Mouse (Mus musculus) MEL (cell line): ENCODE results near the gene Itga9. TPM values are rescaled to one million over a fixed set of nuclear protein-coding genes. Genes with fewer than 3 reads are reported as not detected.

ENCODE experiments used
- DNase-seq: peaks from one replicate; pipeline ENCODE4 v3.0.0; 2011; ENCODE audit warnings: low read depth, low spot score
- H3K27ac ChIP-seq: 2 replicates; pipeline ENCODE4 v1.5.1; 2012; ENCODE audit warnings: low read depth, mild to moderate bottlenecking, control low read depth, low read length, moderate library complexity; ENCODE audit not compliant: control insufficient read depth
- H3K27me3 ChIP-seq, 2 experiments: fragments of 150-350 bp in 1 of 2; sonication (generic) in 1 of 2; 2 replicates each; pipeline ENCODE4 v1.6.1; 2012; ENCODE audit warnings: low read length in 2 of 2, mild to moderate bottlenecking in 2 of 2, improper control_type of control experiment in 1 of 2, moderate library complexity in 1 of 2; ENCODE audit not compliant: insufficient read depth in 2 of 2, control insufficient read depth in 1 of 2
- H3K36me3 ChIP-seq, 2 experiments: 2 replicates each; pipeline ENCODE4 v1.6.1; 2012 to 2014; ENCODE audit warnings: low read length in 2 of 2, improper control_type of control experiment in 1 of 2, inconsistent platforms in 1 of 2, mild to moderate bottlenecking in 1 of 2; ENCODE audit not compliant: insufficient read depth in 2 of 2, control insufficient read depth in 1 of 2
- H3K4me1 ChIP-seq, 2 experiments: fragments of 150-350 bp in 1 of 2; sonication (generic) in 1 of 2; 2 replicates each; pipeline ENCODE4 v1.6.1; 2012; ENCODE audit warnings: low read length in 2 of 2, improper control_type of control experiment in 1 of 2, mild to moderate bottlenecking in 1 of 2; ENCODE audit not compliant: insufficient read depth in 2 of 2, control insufficient read depth in 1 of 2
- H3K4me3 ChIP-seq, 2 experiments: fragments of 150-350 bp in 1 of 2; sonication (generic) in 1 of 2; 2 replicates each; pipeline ENCODE4 v1.5.1; 2012; ENCODE audit warnings: low read depth in 2 of 2, low read length in 2 of 2, mild to moderate bottlenecking in 2 of 2, moderate library complexity in 2 of 2, control low read depth in 1 of 2, improper control_type of control experiment in 1 of 2; ENCODE audit not compliant: control insufficient read depth in 1 of 2, insufficient read depth in 1 of 2
- H3K79me2 ChIP-seq: 2 replicates; pipeline ENCODE4 v1.6.1; 2012; ENCODE audit warnings: mild to moderate bottlenecking, low read length, moderate library complexity; ENCODE audit not compliant: control insufficient read depth, poor library complexity, insufficient read depth
- H3K9ac ChIP-seq: 2 replicates; pipeline ENCODE4 v1.6.1; 2012; ENCODE audit warnings: low read depth, mild to moderate bottlenecking, control low read depth, low read length, moderate library complexity; ENCODE audit not compliant: control insufficient read depth, poor library complexity, severe bottlenecking
- H3K9me3 ChIP-seq: fragments of 150-350 bp; sonication (generic); replicated peaks from 2 replicates; pipeline ENCODE4 v1.6.1; 2012; ENCODE audit warnings: mild to moderate bottlenecking, low read length, improper control_type of control experiment, moderate library complexity; ENCODE audit not compliant: insufficient read depth
- BHLHE40 ChIP-seq: IDR thresholded peaks from 2 replicates; pipeline ENCODE4 v1.6.1; 2012; ENCODE audit warnings: low read depth, mild to moderate bottlenecking, inconsistent platforms, low read length, improper control_type of control experiment, borderline replicate concordance
- CHD2 ChIP-seq: IDR thresholded peaks from 2 replicates; pipeline ENCODE4 v1.6.1; 2011; ENCODE audit warnings: low read length, improper control_type of control experiment
- E2F4 ChIP-seq: IDR thresholded peaks from 2 replicates; pipeline ENCODE4 v1.6.1; 2011; ENCODE audit warnings: low read depth, low read length, improper control_type of control experiment, borderline replicate concordance
- ELF1 ChIP-seq: IDR thresholded peaks from 2 replicates; pipeline ENCODE4 v1.6.1; 2014; ENCODE audit warnings: low read depth, mild to moderate bottlenecking, inconsistent platforms, low read length, improper control_type of control experiment, moderate library complexity
- ETS1 ChIP-seq: IDR thresholded peaks from 2 replicates; pipeline ENCODE4 v1.6.1; 2012; ENCODE audit warnings: low read depth, mild to moderate bottlenecking, inconsistent platforms, low read length, improper control_type of control experiment, moderate library complexity
- GATA1 ChIP-seq: IDR thresholded peaks from 2 replicates; pipeline ENCODE4 v1.6.1; 2011; ENCODE audit warnings: low read depth, low read length, improper control_type of control experiment
- JUND ChIP-seq: IDR thresholded peaks from 2 replicates; pipeline ENCODE4 v1.6.1; 2011; ENCODE audit warnings: low read depth, mild to moderate bottlenecking, improper control_type of control experiment, low read length
- MAX ChIP-seq: IDR thresholded peaks from 2 replicates; pipeline ENCODE4 v1.6.1; 2011; ENCODE audit warnings: low read length, improper control_type of control experiment
- MYC ChIP-seq: IDR thresholded peaks from 2 replicates; pipeline ENCODE4 v1.6.1; 2011; ENCODE audit warnings: low read depth, mild to moderate bottlenecking, low read length, improper control_type of control experiment, moderate library complexity
- NELFE ChIP-seq: IDR thresholded peaks from 2 replicates; pipeline ENCODE4 v1.6.1; 2011; ENCODE audit warnings: low read depth, low read length, improper control_type of control experiment
- NRF1 ChIP-seq: IDR thresholded peaks from 2 replicates; pipeline ENCODE4 v1.6.1; 2014; ENCODE audit warnings: low read depth, mild to moderate bottlenecking, inconsistent platforms, low read length, improper control_type of control experiment, moderate library complexity; ENCODE audit not compliant: poor library complexity, insufficient read depth, severe bottlenecking
- POLR2A ChIP-seq, 2 experiments: IDR thresholded peaks; 2 replicates each; pipeline ENCODE4 v1.6.1; 2011 to 2012; ENCODE audit warnings: low read length in 2 of 2, mild to moderate bottlenecking in 2 of 2, control low read depth in 1 of 2, improper control_type of control experiment in 1 of 2, low read depth in 1 of 2, moderate library complexity in 1 of 2; ENCODE audit not compliant: control insufficient read depth in 1 of 2, insufficient read depth in 1 of 2, poor library complexity in 1 of 2
- POLR2AphosphoS2 ChIP-seq: IDR thresholded peaks from 2 replicates; pipeline ENCODE4 v1.6.1; 2011; ENCODE audit warnings: low read length, improper control_type of control experiment
- RAD21 ChIP-seq: IDR thresholded peaks from 2 replicates; pipeline ENCODE4 v1.6.1; 2011; ENCODE audit warnings: mild to moderate bottlenecking, low read depth, low read length, improper control_type of control experiment
- RCOR1 ChIP-seq: IDR thresholded peaks from 2 replicates; pipeline ENCODE4 v1.6.1; 2012; ENCODE audit warnings: low read depth, mild to moderate bottlenecking, inconsistent platforms, low read length, improper control_type of control experiment
- SIN3A ChIP-seq: IDR thresholded peaks from 2 replicates; pipeline ENCODE4 v1.6.1; 2012; ENCODE audit warnings: low read length, improper control_type of control experiment, inconsistent platforms
- TCF12 ChIP-seq: IDR thresholded peaks from 2 replicates; pipeline ENCODE4 v1.6.1; 2014; ENCODE audit warnings: low read depth, mild to moderate bottlenecking, inconsistent platforms, low read length, improper control_type of control experiment, moderate library complexity
- UBTF ChIP-seq: IDR thresholded peaks from 2 replicates; pipeline ENCODE4 v1.6.1; 2012; ENCODE audit warnings: low read depth, mild to moderate bottlenecking, inconsistent platforms, low read length, improper control_type of control experiment, moderate library complexity, borderline replicate concordance; ENCODE audit not compliant: insufficient read depth
- ZMIZ1 ChIP-seq: IDR thresholded peaks from 2 replicates; pipeline ENCODE4 v1.6.1; 2012; ENCODE audit warnings: low read depth, mild to moderate bottlenecking, inconsistent platforms, low read length, improper control_type of control experiment, moderate library complexity
- ZNF384 ChIP-seq: IDR thresholded peaks from 2 replicates; pipeline ENCODE4 v1.6.1; 2012; ENCODE audit warnings: low read depth, mild to moderate bottlenecking, inconsistent platforms, low read length, improper control_type of control experiment
- polyA plus RNA-seq, 2 experiments: library from polyadenylated mRNA; stranded (reverse) in 1 of 2; unstranded in 1 of 2; fragments of >175 nt in 1 of 2; fragments of >200 nt in 1 of 2; gene quantifications; 2 replicates each; pipeline versions ENCODE4 v1.2.1 to v1.2.4; 2012; ENCODE audit warnings: low replicate concordance in 2 of 2, low read depth in 1 of 2; ENCODE audit not compliant: insufficient read length in 2 of 2, insufficient read depth in 1 of 2, missing spikeins in 1 of 2
- total RNA-seq: library from RNA; depleted of rRNA; stranded (reverse); fragments of 300-350 nt; gene quantifications from 2 replicates; pipeline ENCODE4 v1.2.3, GENCODE M21; 2012

Gene Itga9
- total and polyA plus RNA-seq, 3 experiments: 0.19 to 0.21 TPM; not detected in 1

DNA sequence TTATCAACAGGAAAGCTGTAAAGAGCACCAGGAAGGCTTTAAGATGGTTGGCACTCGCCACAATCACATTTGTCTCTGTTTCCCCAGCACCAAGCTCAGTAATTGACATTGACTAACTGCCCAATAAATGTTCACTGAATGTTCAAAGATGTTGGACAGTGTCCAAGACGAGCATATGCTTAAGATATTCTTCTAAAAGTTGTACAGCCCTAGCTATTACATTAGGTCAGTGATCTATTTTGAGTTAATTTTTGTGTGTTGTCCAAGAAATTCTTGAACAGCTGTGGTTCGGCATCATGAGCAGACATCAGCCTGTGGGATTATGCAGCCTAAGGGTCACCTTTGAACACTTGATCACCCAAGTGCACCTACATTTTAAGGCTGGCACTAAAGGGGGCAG is 110.9 kb downstream of the Itga9 start:
- H3K4me3 ChIP-seq: no peak overlapping the region
- H3K36me3 ChIP-seq: no peaks in the 10 kb centered on the region
- DNase-seq: no peak
- H3K4me1 ChIP-seq: no peaks in the 10 kb centered on the region
- no peak for TF ChIP-seq JUND
- TF ChIP-seq UBTF: no peak
- TF ChIP-seq NRF1: no peak
- no peak overlapping the region for H3K27ac ChIP-seq
- no peak overlapping the region for H3K9ac ChIP-seq
- H3K79me2 ChIP-seq: no peaks in the 10 kb centered on the region
- H3K9me3 ChIP-seq: no peaks in the 10 kb centered on the region
- no peaks in the 10 kb centered on the region for H3K27me3 ChIP-seq

DNA sequence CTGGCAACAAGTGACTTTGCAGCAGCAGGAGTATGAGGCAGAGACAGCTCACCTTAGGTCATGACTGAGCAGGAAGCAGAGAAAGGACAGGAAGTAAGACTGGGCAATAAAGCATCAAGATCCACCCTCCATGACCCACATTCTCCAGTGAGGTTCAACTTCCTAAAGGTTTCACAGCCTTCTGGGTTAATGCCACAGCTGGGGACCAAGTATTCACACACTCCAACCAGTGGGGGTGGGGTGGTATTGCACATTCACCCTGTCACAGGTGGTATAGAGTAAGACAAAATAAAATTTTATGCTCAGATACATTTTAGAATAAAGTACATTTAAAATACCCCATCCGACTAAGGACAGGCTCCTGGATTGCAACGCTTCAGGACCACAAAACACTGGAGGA is 112.0 kb downstream of the Itga9 start:
- Histone ChIP-seq H3K4me1 (no peaks in the 10 kb centered on the region), H3K27me3 (no peaks in the 10 kb centered on the region), H3K9ac (no peak overlapping the region), H3K27ac (no peak overlapping the region), H3K79me2 (no peaks in the 10 kb centered on the region), H3K9me3 (no peaks in the 10 kb centered on the region), H3K4me3 (no peak overlapping the region)
- TF ChIP-seq ZMIZ1: no peak
- no peak for TF ChIP-seq NELFE
- TF ChIP-seq ETS1: no peak
- TF ChIP-seq BHLHE40: no peak
- no peak for TF ChIP-seq RAD21
- no peak for TF ChIP-seq POLR2A (IDR thresholded peaks at IDR 0.05; ENCODE audit: control insufficient read depth in 1 of 2, insufficient read depth in 1 of 2, low read depth in 1 of 2, low read length in 2 of 2, poor library complexity in 1 of 2)
- TF ChIP-seq ELF1: no peak
- no peak for TF ChIP-seq CHD2
- TF ChIP-seq E2F4: no peak
- no peak for TF ChIP-seq SIN3A
- TF ChIP-seq POLR2AphosphoS2: no peak
- TF ChIP-seq, all 39 proteins: peak for 0
- H3K36me3 ChIP-seq: no peaks in the 10 kb centered on the region
- DNase-seq: no peak

DNA sequence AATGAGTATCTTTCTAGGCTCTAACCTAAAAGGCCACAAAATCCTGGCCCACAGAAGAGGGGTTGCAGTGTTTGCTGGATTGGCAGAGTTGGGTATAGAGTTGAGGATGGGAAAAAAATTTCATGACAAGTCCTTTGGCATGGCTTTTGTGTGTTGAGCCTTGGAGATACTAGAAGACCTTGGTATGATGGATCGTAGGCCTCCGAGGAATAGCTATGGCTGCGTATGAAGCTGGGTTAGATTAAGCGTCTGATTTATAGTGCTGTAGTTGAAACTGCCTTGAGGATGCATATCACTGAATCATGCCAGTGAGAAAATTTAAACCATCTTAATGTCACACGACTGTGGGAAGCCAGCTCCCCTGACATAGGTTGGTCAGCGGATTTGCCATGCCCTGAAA is 114.6 kb downstream of the Itga9 start:
- Histone ChIP-seq H3K4me1 (no peaks in the 10 kb centered on the region), H3K79me2 (no peaks in the 10 kb centered on the region), H3K9me3 (no peaks in the 10 kb centered on the region), H3K4me3 (no peak overlapping the region), H3K9ac (no peak overlapping the region), H3K36me3 (no peaks in the 10 kb centered on the region), H3K27ac (no peak overlapping the region), H3K27me3 (no peaks in the 10 kb centered on the region)
- DNase-seq: no peak
- TF ChIP-seq ELF1: no peak
- TF ChIP-seq GATA1: no peak
- TF ChIP-seq ZNF384: no peak
- no peak for TF ChIP-seq NRF1
- no peak for TF ChIP-seq ZMIZ1
- TF ChIP-seq TCF12: no peak
- TF ChIP-seq RCOR1: no peak
- no peak for TF ChIP-seq MAX
- TF ChIP-seq MYC: no peak
